Mouse (Mus musculus): ENCODE data around the gene Ly6g6f. TPM values are rescaled to one million over a fixed set of nuclear protein-coding genes. Genes with fewer than 3 reads are reported as not detected.

Gene Ly6g6f
- polyA plus RNA-seq, 1 experiment from 2014 or later: 0.19 TPM

DNA sequence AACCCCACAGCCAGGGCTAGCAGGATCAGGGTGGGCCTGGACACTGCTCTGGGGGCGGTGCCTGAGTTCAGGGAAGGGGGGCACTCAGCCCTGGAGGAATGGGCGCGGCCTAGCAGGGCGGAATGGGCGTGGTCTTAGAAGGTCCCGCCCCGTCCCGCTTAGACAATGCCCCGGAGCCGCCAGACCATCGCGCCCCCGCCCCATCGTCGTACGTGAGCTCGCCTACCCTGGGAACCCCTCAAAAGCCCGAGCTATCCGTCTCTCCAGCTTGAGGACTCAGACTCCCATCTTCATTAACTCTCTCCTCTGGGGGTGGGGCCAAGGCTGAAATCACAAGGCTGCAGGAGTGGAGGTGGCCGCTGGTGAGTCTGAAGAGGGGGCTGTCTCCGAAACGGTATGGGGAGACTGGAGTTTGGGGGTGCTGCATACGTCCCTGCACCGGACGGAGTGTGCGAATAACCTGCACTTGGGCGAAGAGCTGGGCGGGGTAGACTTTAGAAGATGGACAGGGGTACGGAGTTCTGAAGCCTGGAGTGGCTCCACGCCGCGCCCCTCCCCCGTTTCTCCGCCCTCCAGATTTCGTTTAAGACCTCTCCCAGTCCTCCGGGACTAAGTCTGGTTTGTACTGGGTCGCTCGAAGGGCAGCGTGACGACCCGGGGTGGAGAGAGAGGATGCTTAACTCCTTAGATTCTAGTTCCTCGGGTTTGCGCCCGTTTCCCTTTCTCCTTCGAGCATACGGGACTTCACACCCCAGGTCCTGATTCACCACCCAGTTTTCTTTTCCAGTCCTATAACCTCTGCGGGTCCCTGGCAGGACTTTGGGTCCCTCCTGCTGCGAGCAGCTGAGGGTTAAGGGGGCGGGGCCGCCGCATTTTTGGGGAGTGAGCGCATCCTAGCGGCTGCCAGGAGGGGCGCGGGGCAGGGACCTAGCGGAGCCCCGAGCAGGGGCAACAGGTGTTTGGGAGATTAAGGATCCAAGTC, 26.2 kb downstream of the Ly6g6f start, which contains the start of gene Ddah2:
Gene Ddah2, plus strand, starts transcription at position 125 of the 982 bp plus-strand sequence.
- under 1% methylated on average over 57 of the region's 57 CpGs for WGBS
- Histone ChIP-seq H3K27ac (peak within 1 kb of the TSS; percentile 88), H3K36me3 (peaks cover 46% of the 10 kb centered on the region), H3K9ac (replicated peaks) (peak within 1 kb of the TSS; percentile 91), H3K4me1 (replicated peaks) (peaks cover 30% of the 10 kb centered on the region), H3K4me2 (replicated peaks) (peak within 1 kb of the TSS; percentile 86), H3K9me3 (no peaks in the 10 kb centered on the region), H3K27me3 (peaks cover 14% of the 10 kb centered on the region), H3K4me3 (replicated peaks) (peak within 1 kb of the TSS; percentile 88)
- peak; percentile 90 for ATAC-seq

DNA sequence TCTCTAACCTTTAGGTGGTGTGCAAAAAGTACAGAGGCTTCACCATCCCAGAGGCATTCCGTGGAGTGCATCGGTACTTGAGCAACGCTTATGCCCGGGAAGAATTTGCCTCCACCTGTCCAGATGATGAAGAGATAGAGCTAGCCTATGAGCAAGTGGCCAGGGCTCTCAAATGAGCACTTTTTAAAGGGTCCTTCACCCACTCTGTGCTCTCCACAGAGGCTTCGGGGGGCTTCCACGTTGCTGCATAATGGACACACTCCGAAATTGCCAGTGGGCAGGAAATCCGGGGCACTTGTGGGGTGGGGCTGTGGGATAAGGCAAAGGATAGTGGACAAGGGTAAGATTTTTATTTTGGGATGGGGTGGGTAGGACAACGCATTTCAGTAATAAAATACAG, 27.1 kb downstream of the Ly6g6f start:
- Histone ChIP-seq H3K9me3 (no peaks in the 10 kb centered on the region), H3K36me3 (peaks cover 48% of the 10 kb centered on the region), H3K4me2 (replicated peaks) (peak overlapping the region; percentile 86), H3K9ac (replicated peaks) (peak overlapping the region; percentile 91; the same call in 1 of the 2 replicates), H3K27me3 (peaks cover 5% of the 10 kb centered on the region; the same call in 1 of the 2 replicates), H3K4me1 (replicated peaks) (peaks cover 29% of the 10 kb centered on the region), H3K27ac (peak overlapping the region; percentile 88; the same call in 1 of the 2 replicates), H3K4me3 (replicated peaks) (peak overlapping the region; percentile 88)
- 70% methylated on average over 9 of the region's 9 CpGs for WGBS
- ATAC-seq: peak; percentile 18; the same call in 1 of the 2 replicates

DNA sequence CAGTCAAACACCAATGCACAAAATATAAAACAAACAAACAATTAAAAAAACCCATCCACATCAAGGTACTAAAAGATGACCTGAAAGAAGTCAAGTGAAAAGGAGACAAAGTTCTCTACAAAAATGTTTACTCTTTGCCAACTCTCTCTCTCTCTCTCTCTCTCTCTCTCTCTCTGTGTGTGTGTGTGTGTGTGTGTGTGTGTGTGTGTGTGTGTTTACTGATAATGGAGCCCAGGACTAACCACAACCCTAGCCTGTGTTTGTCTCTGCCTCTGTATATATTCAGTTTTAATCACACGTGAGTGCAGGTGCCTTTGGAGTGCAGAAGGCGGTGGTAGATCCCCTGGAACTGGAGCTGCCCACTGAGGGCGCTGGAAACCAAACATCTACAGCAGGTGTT, 28.3 kb downstream of the Ly6g6f start:
- no peaks in the 10 kb centered on the region for H3K27me3 ChIP-seq
- 85% methylated on average over 3 of the region's 3 CpGs for WGBS
- no peak overlapping the region for H3K4me2 ChIP-seq (replicated peaks)
- H3K4me3 ChIP-seq (replicated peaks): no peak overlapping the region
- no peak overlapping the region for H3K27ac ChIP-seq
- H3K4me1 ChIP-seq (replicated peaks): peaks cover 38% of the 10 kb centered on the region
- no peaks in the 10 kb centered on the region for H3K9me3 ChIP-seq
- H3K36me3 ChIP-seq: peaks cover 40% of the 10 kb centered on the region
- no peak overlapping the region for H3K9ac ChIP-seq (replicated peaks)
- no peak for ATAC-seq

DNA sequence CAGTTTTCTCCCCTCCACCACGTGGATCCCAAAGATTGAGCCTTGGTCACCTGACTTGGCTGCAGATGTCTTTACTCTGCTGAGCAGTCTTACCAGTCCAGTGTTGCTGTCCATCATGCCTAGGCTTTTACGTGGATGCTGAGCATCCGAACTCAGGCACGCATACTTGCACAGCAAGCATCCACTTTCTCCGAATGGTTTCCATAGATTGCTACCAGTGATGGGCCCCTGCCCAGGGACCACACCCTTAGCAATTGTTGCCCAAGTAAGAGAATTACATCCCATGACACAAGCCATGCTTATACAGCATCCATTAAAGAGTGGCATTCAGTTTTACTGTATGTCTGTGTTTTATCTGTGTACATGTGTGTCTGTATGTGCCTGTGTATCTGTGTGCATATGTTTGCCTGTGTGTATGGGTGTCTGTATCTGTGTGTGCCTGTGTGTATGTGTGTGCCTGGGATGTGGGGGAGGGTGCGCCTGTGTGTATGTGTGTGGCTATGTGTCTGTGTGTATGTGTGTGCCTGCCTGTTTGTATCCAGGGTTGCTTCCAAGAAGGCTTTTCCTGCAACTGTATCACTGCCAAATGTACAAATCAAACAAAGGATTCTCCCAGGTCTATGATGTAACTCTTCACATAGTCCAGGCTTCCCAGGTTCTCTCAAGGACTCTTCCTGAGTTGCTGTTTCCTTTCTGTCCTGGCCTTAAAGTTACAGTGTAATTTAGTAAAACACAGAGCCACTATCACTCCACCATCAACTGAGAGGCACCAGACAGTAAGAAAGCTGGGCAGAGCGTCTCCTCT, 29.5 kb downstream of the Ly6g6f start:
- no peak overlapping the region for H3K4me2 ChIP-seq (replicated peaks)
- H3K9ac ChIP-seq (replicated peaks): no peak overlapping the region; the same call in 1 of the 2 replicates
- no peak overlapping the region for H3K4me3 ChIP-seq (replicated peaks)
- peaks cover 41% of the 10 kb centered on the region for H3K4me1 ChIP-seq (replicated peaks)
- H3K27me3 ChIP-seq: no peaks in the 10 kb centered on the region
- peaks cover 30% of the 10 kb centered on the region for H3K36me3 ChIP-seq
- H3K27ac ChIP-seq: no peak overlapping the region
- H3K9me3 ChIP-seq: no peaks in the 10 kb centered on the region
- no peak for ATAC-seq
- WGBS: 91% methylated on average over 7 of the region's 7 CpGs

DNA sequence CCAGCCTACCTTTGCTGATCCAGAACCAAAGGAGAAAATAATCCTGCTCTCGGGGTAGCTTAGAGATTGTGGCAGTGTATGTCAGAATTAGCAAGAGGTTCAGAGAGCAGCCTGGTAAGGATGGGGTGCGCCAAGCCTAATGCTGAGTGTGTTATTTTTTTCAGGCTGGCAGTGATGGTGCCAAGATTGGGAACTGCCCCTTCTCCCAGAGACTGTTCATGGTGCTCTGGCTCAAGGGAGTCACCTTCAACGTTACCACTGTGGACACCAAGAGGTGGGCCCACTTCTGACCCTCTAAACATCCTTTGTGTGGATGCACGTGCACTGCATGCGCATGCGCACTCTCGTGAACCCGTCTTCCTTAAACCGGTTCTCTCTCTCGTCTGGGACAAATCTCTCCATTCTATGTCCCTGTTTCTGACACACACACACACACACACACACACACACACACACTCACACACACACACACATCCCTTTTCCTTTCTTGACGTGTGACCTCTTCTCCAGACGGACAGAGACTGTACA, 33.1 kb downstream of the Ly6g6f start:
- Histone ChIP-seq H3K4me3 (replicated peaks) (peak overlapping the region; percentile 46), H3K27me3 (no peaks in the 10 kb centered on the region), H3K4me1 (replicated peaks) (peaks cover 52% of the 10 kb centered on the region), H3K36me3 (peaks cover 25% of the 10 kb centered on the region), H3K27ac (peak overlapping the region; percentile 90), H3K9me3 (no peaks in the 10 kb centered on the region), H3K9ac (replicated peaks) (peak overlapping the region; percentile 76), H3K4me2 (replicated peaks) (peak overlapping the region; percentile 69)
- no peak for ATAC-seq
- 77% methylated on average over 12 of the region's 12 CpGs for WGBS

- Histone ChIP-seq H3K27ac (peak overlapping the region; percentile 90), H3K36me3 (peaks cover 25% of the 10 kb centered on the region), H3K4me1 (replicated peaks) (peaks cover 58% of the 10 kb centered on the region), H3K9ac (replicated peaks) (peak overlapping the region; percentile 76), H3K27me3 (no peaks in the 10 kb centered on the region), H3K9me3 (no peaks in the 10 kb centered on the region), H3K4me3 (replicated peaks) (peak overlapping the region; percentile 46), H3K4me2 (replicated peaks) (peak overlapping the region; percentile 69)
- ATAC-seq: peak; percentile 43
- WGBS: 2% methylated on average over 21 of the region's 21 CpGs
Observed at GRCm38 (mm10) chr17:35051156-35052086, 34.0 kb downstream of the Ly6g6f start.

- Histone ChIP-seq H3K9ac (replicated peaks) (peak overlapping the region; percentile 71), H3K4me3 (replicated peaks) (peak overlapping the region; percentile 46), H3K27me3 (no peaks in the 10 kb centered on the region), H3K4me2 (replicated peaks) (peak overlapping the region; percentile 69), H3K27ac (peak overlapping the region; percentile 88), H3K36me3 (peaks cover 16% of the 10 kb centered on the region), H3K9me3 (no peaks in the 10 kb centered on the region), H3K4me1 (replicated peaks) (peaks cover 67% of the 10 kb centered on the region)
- no peak for ATAC-seq
- WGBS: under 1% methylated on average over 27 of the region's 27 CpGs
Observed at GRCm38 (mm10) chr17:35050126-35050750, 35.2 kb downstream of the Ly6g6f start.

DNA sequence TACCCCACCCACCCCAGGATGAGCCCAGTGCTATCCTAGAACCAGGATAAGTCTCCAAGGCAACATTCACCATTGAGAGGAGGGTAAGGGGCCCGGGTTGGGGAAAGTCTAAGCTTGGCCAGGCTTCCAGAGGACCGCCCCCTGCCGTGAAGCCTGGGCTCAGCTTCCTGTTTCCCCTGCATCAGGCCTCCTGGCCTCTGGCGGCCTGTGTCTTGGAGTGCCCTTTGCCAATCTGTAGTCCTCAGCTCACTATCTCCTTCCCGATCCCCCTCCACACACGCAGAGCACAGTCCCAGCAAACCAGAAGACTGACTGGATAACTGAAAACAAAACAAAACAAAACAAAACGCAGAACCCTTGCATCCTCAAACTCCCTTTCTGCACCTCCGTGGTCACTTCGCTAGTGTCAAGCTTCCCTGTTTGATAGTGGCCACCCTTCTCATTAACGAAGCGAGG, 35.8 kb downstream of the Ly6g6f start, which contains the start of gene Clic1:
Gene Clic1, plus strand, starts transcription at position 406 of the 456 bp plus-strand sequence.
- Histone ChIP-seq H3K27me3 (no peaks in the 10 kb centered on the region), H3K4me3 (replicated peaks) (peak within 1 kb of the TSS; percentile 46), H3K9me3 (no peaks in the 10 kb centered on the region), H3K36me3 (peaks cover 13% of the 10 kb centered on the region), H3K27ac (peak within 1 kb of the TSS; percentile 88), H3K9ac (replicated peaks) (peak within 1 kb of the TSS; percentile 71), H3K4me2 (replicated peaks) (peak within 1 kb of the TSS; percentile 69), H3K4me1 (replicated peaks) (peaks cover 67% of the 10 kb centered on the region)
- ATAC-seq: peak; percentile 10; the same call in 1 of the 2 replicates
- 4% methylated on average over 11 of the region's 11 CpGs for WGBS

- H3K27ac ChIP-seq: no peak overlapping the region
- no peak for ATAC-seq
- WGBS: 65% methylated on average over 5 of the region's 5 CpGs
Observed at GRCm38 (mm10) chr17:35048932-35049440, 36.4 kb downstream of the Ly6g6f start.

More at GRCm38 (mm10) chr17:35048932-35049440, 36.4 kb downstream of the Ly6g6f start:
- peaks cover 7% of the 10 kb centered on the region for H3K36me3 ChIP-seq
- H3K4me3 ChIP-seq (replicated peaks): no peak overlapping the region
- no peaks in the 10 kb centered on the region for H3K27me3 ChIP-seq
- peak overlapping the region; percentile 69 for H3K4me2 ChIP-seq (replicated peaks)
- H3K4me1 ChIP-seq (replicated peaks): peaks cover 67% of the 10 kb centered on the region
- H3K9me3 ChIP-seq: no peaks in the 10 kb centered on the region
- H3K9ac ChIP-seq (replicated peaks): no peak overlapping the region

Measured in midbrain, embryonic 13.5 days (tissue).